Mouse (Mus musculus) heart, postnatal 0 days (tissue): ENCODE measurements at regions not wholly inside any gene's neighbourhood (a gene's known extent, or its start where the extent isn't known, plus 50 kb on each side); places are given as distances from the start of the nearest gene placed in this dataset.

ENCODE experiments used
- ATAC-seq: fragments of 200-750 bp; cut with Nextera tagmentation; 2 replicates; pipeline ENCODE4 v1.8.0; 2017; ENCODE audit warnings: low read depth, moderate number of reproducible peaks, moderate library complexity; ENCODE audit not compliant: insufficient read depth
- DNase-seq: peaks from one replicate; pipeline ENCODE4 v3.0.0-alpha.2; 2016; ENCODE audit warnings: low spot score
- H3K27ac ChIP-seq: fragments of 300-500 bp; sonication (generic); 2 replicates; pipeline ENCODE4 v1.5.1; 2014; ENCODE audit warnings: low read depth, mild to moderate bottlenecking
- H3K27me3 ChIP-seq: fragments of 300-500 bp; sonication (generic); 2 replicates; pipeline ENCODE4 v1.6.1; 2014; ENCODE audit warnings: low read length, mixed read lengths; ENCODE audit not compliant: control insufficient read depth, insufficient read depth
- H3K36me3 ChIP-seq: fragments of 300-500 bp; sonication (generic); replicated peaks from 2 replicates; pipeline ENCODE4 v1.6.1; 2014; ENCODE audit warnings: low read length, mixed read lengths; ENCODE audit not compliant: control insufficient read depth, insufficient read depth
- H3K4me1 ChIP-seq: fragments of 300-500 bp; sonication (generic); 2 replicates; pipeline ENCODE4 v1.6.1; 2014; ENCODE audit warnings: antibody characterized with exemption; ENCODE audit not compliant: control insufficient read depth, insufficient read depth
- H3K4me2 ChIP-seq: fragments of 300-500 bp; sonication (generic); 2 replicates; pipeline ENCODE4 v1.6.1; 2014; ENCODE audit warnings: low read depth, mild to moderate bottlenecking, low read length, moderate library complexity
- H3K4me3 ChIP-seq: fragments of 300-500 bp; sonication (generic); 2 replicates; pipeline ENCODE4 v1.5.1; 2014; ENCODE audit warnings: low read depth, low read length
- H3K9ac ChIP-seq: fragments of 300-500 bp; sonication (generic); replicated peaks from 2 replicates; pipeline ENCODE4 v1.6.1; 2014; ENCODE audit warnings: low read depth, low read length, mixed read lengths
- H3K9me3 ChIP-seq: fragments of 300-500 bp; sonication (generic); replicated peaks from 2 replicates; pipeline ENCODE4 v1.6.1; 2016; ENCODE audit warnings: low read length; ENCODE audit not compliant: control insufficient read depth
- CTCF ChIP-seq: IDR thresholded peaks from 2 replicates; pipeline ENCODE4 v1.5.1; 2016; ENCODE audit warnings: antibody characterized with exemption, control low read depth, low read depth
- EP300 ChIP-seq: IDR thresholded peaks from 2 replicates; pipeline ENCODE4 v1.6.1; 2016; ENCODE audit warnings: antibody characterized with exemption, low read depth
- WGBS: fragments of 180-500 bp; shearing (Covaris S2); extraction: QIAGEN DNeasy Blood & Tissue Kit; methylation state at CpG from one replicate; pipeline ENCODE4 v1.1.7; 2014; 5-methylcytosine and 5-hydroxymethylcytosine counted together

GRCm38 (mm10) chr2:47424910-47425309 lies 1389.0 kb upstream of the Acvr2a start:
- Histone ChIP-seq H3K27me3 (no peaks in the 10 kb centered on the region), H3K27ac (no peak overlapping the region), H3K4me2 (no peak overlapping the region), H3K36me3 (no peaks in the 10 kb centered on the region), H3K4me1 (no peaks in the 10 kb centered on the region), H3K9me3 (no peaks in the 10 kb centered on the region), H3K4me3 (no peak overlapping the region), H3K9ac (no peak overlapping the region)
- ATAC-seq (no peak), DNase-seq (no peak)
- 42% methylated on average over 6 of the region's 6 CpGs for WGBS
- TF ChIP-seq CTCF (no peak; the same call in 1 of the 2 replicates), EP300 (no peak)

GRCm38 (mm10) chr2:47429843-47430242 lies 1384.1 kb upstream of the Acvr2a start:
- H3K4me3 ChIP-seq = no peak overlapping the region
- H3K27ac ChIP-seq = no peak overlapping the region
- no peaks in the 10 kb centered on the region for H3K36me3 ChIP-seq
- WGBS = 70% methylated on average over 2 of the region's 2 CpGs
- no peak overlapping the region for H3K4me2 ChIP-seq
- no peaks in the 10 kb centered on the region for H3K27me3 ChIP-seq
- no peak for DNase-seq
- no peaks in the 10 kb centered on the region for H3K4me1 ChIP-seq
- H3K9me3 ChIP-seq = no peaks in the 10 kb centered on the region
- H3K9ac ChIP-seq = no peak overlapping the region
- ATAC-seq = no peak
- no peak for TF ChIP-seq EP300
- TF ChIP-seq CTCF = no peak

DNA sequence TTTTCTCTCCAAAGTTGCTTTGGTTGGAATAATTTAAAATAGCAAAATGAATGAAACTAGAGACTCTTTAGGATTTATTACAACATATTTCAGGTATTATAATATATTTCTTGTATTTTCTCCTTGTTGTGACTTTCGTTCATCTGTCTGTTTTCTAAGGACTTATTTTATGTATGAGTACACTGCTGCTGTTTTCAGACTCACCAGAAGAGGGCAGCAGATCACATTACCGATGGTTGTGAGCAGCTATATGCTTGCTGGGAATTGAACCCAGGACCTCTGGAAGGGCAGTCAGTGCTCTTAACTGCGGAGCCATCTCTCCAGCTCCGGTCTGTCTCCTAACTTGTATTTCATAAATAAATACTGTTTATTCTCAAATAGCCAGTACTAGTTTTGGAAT lies 1347.9 kb upstream of the Acvr2a start:
- Histone ChIP-seq H3K4me1 (no peaks in the 10 kb centered on the region), H3K4me2 (no peak overlapping the region), H3K27me3 (no peaks in the 10 kb centered on the region), H3K9me3 (no peaks in the 10 kb centered on the region), H3K36me3 (no peaks in the 10 kb centered on the region), H3K27ac (no peak overlapping the region), H3K4me3 (no peak overlapping the region), H3K9ac (no peak overlapping the region)
- DNase-seq (no peak), ATAC-seq (no peak)
- no peak for TF ChIP-seq CTCF
- no peak for TF ChIP-seq EP300
- 59% methylated on average over 4 of the region's 4 CpGs for WGBS

DNA sequence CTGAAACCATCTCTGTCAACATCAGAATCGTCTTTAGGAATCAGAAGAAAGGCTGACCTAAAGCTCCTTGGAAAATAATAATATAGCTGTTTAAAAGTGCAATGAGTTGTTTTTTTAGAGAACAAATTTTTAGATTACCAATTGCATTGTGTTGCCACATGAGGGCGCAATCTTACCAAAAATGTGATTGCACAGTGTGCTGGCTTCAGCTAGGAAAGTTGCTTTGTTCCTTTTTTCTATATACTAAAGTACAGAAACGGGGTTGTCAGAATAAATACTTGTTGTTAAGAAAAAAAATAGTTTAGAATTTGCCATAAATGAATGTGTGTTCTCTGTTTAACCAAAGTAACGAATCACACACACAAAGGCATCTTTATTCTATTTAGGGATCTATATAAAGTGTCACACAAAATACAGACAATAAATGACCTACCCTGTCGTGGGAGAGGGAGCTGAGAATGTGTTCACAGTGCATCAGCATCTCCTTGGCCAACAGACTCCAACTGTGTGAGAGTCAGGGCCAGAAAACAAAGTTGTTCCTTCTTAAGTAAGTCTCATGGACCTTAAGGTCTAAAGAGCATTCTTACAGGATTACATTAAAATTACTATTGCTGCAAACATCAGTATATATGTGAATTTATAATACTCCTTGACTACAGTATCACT lies 1321.9 kb upstream of the Acvr2a start:
- H3K4me2 ChIP-seq = no peak overlapping the region
- 14% methylated on average over 5 of the region's 5 CpGs for WGBS

More for the DNA sequence above, 1321.9 kb upstream of the Acvr2a start:
- Histone ChIP-seq H3K27me3 (no peaks in the 10 kb centered on the region), H3K9me3 (no peaks in the 10 kb centered on the region), H3K4me1 (no peaks in the 10 kb centered on the region), H3K4me3 (no peak overlapping the region), H3K27ac (no peak overlapping the region), H3K36me3 (no peaks in the 10 kb centered on the region), H3K9ac (no peak overlapping the region)
- ATAC-seq (no peak), DNase-seq (peak; percentile 25)
- TF ChIP-seq EP300 = no peak
- peak; percentile 67 for TF ChIP-seq CTCF
